Mouse (Mus musculus) midbrain, embryonic 12.5 days (tissue): ENCODE data around the gene Olfr97. TPM values are rescaled to one million over a fixed set of nuclear protein-coding genes. Genes with fewer than 3 reads are reported as not detected.

ENCODE experiments used
- ATAC-seq: fragments of 200-750 bp; cut with Nextera tagmentation; 2 replicates; pipeline ENCODE4 v1.8.0; 2017; ENCODE audit warnings: low read depth, moderate TSS enrichment, moderate library complexity; ENCODE audit not compliant: low FRiP score
- H3K27ac ChIP-seq: fragments of 300-500 bp; sonication (generic); replicated peaks from 2 replicates; pipeline ENCODE4 v1.5.1; 2016; ENCODE audit warnings: mild to moderate bottlenecking
- H3K27me3 ChIP-seq: fragments of 300-500 bp; sonication (generic); 2 replicates; pipeline ENCODE4 v1.6.1; 2016; ENCODE audit warnings: mild to moderate bottlenecking
- H3K36me3 ChIP-seq: fragments of 300-500 bp; sonication (generic); 2 replicates; pipeline ENCODE4 v1.6.1; 2016
- H3K4me1 ChIP-seq: fragments of 300-500 bp; sonication (generic); 2 replicates; pipeline ENCODE4 v1.6.1; 2016
- H3K4me2 ChIP-seq: fragments of 300-500 bp; sonication (generic); replicated peaks from 2 replicates; pipeline ENCODE4 v1.6.1; 2016; ENCODE audit warnings: mild to moderate bottlenecking, moderate library complexity
- H3K4me3 ChIP-seq: fragments of 300-500 bp; sonication (generic); 2 replicates; pipeline ENCODE4 v1.5.1; 2016; ENCODE audit warnings: mild to moderate bottlenecking
- H3K9ac ChIP-seq: fragments of 300-500 bp; sonication (generic); replicated peaks from 2 replicates; pipeline ENCODE4 v1.6.1; 2016; ENCODE audit warnings: mild to moderate bottlenecking, moderate library complexity
- H3K9me3 ChIP-seq: fragments of 300-500 bp; sonication (generic); 2 replicates; pipeline ENCODE4 v1.6.1; 2016; ENCODE audit warnings: mild to moderate bottlenecking
- WGBS: fragments of 180-500 bp; shearing (Covaris S2); methylation state at CpG from one replicate; pipeline ENCODE4 v1.1.7; 2016; 5-methylcytosine and 5-hydroxymethylcytosine counted together
- polyA plus RNA-seq: library from polyadenylated mRNA; unstranded; fragments of >200 nt; fragmentation: Nextera tagmentation; extraction: Ambion mirVana; gene quantifications from 2 replicates; pipeline ENCODE4 v1.2.1, GENCODE M21; 2016

Olfr97 gene
- polyA plus RNA-seq, 1 experiment from 2014 or later, result not detected

GRCm38 (mm10) chr17:37193032-37193431 is 44.1 kb downstream of the Olfr97 start:
- no peak for ATAC-seq
- no peaks in the 10 kb centered on the region for H3K9me3 ChIP-seq
- peaks cover 30% of the 10 kb centered on the region for H3K27me3 ChIP-seq
- H3K36me3 ChIP-seq, result no peaks in the 10 kb centered on the region
- no peak overlapping the region for H3K4me3 ChIP-seq
- H3K4me2 ChIP-seq, result no peak overlapping the region
- H3K27ac ChIP-seq, result no peak overlapping the region
- no peak overlapping the region for H3K9ac ChIP-seq
- H3K4me1 ChIP-seq, result peaks cover 8% of the 10 kb centered on the region

GRCm38 (mm10) chr17:37190711-37191110 is 46.4 kb downstream of the Olfr97 start:
- Histone ChIP-seq H3K4me1 (no peaks in the 10 kb centered on the region), H3K36me3 (no peaks in the 10 kb centered on the region), H3K27me3 (peaks cover 9% of the 10 kb centered on the region; the same call in 1 of the 2 replicates), H3K9ac (no peak overlapping the region), H3K4me3 (no peak overlapping the region), H3K4me2 (no peak overlapping the region), H3K9me3 (no peaks in the 10 kb centered on the region), H3K27ac (no peak overlapping the region)
- no peak for ATAC-seq
- WGBS, result 30% methylated on average over 2 of the region's 2 CpGs

GRCm38 (mm10) chr17:37185474-37185873 is 51.7 kb downstream of the Olfr97 start:
- H3K4me3 ChIP-seq, result no peak overlapping the region
- H3K4me2 ChIP-seq, result no peak overlapping the region
- H3K9ac ChIP-seq, result no peak overlapping the region
- no peaks in the 10 kb centered on the region for H3K36me3 ChIP-seq
- H3K9me3 ChIP-seq, result no peaks in the 10 kb centered on the region
- WGBS, result 54% methylated on average over 6 of the region's 6 CpGs
- H3K27me3 ChIP-seq, result no peaks in the 10 kb centered on the region
- no peaks in the 10 kb centered on the region for H3K4me1 ChIP-seq
- ATAC-seq, result no peak
- no peak overlapping the region for H3K27ac ChIP-seq

Other genes with a start within 250 kb of the Olfr97 start
- 2.4 and 2.9 TPM in 2 replicates for gene H2-M5, start 247.8 kb downstream of the Olfr97 start, polyA plus RNA-seq
- gene Zfp57, start 236.2 kb downstream of the Olfr97 start, polyA plus RNA-seq, result 175 and 190 TPM in 2 replicates
- gene Mog, start 213.9 kb downstream of the Olfr97 start, polyA plus RNA-seq, result 0.68 and 0.96 TPM in 2 replicates
- 33.4 and 35.9 TPM in 2 replicates for gene Gabbr1, start 191.4 kb downstream of the Olfr97 start, polyA plus RNA-seq
- 0.14 TPM in 1 of 2 replicates, not detected in the other for gene Olfr90, start 148.8 kb downstream of the Olfr97 start, polyA plus RNA-seq
- not detected in 2 replicates for gene Olfr91, start 139.1 kb downstream of the Olfr97 start, polyA plus RNA-seq
- not detected in 2 replicates for gene Olfr92, start 117.2 kb downstream of the Olfr97 start, polyA plus RNA-seq
- not detected in 2 replicates for gene Olfr93, start 75.8 kb downstream of the Olfr97 start, polyA plus RNA-seq
- not detected in 2 replicates for gene Ubd, start 43.4 kb downstream of the Olfr97 start, polyA plus RNA-seq
- not detected in 2 replicates for gene Olfr94, start 36.3 kb downstream of the Olfr97 start, polyA plus RNA-seq
- not detected in 2 replicates for gene Olfr95, start 24.2 kb downstream of the Olfr97 start, polyA plus RNA-seq
- gene Olfr96, start 17.2 kb downstream of the Olfr97 start, polyA plus RNA-seq, result not detected in 2 replicates
- gene Olfr98, start 26.4 kb upstream of the Olfr97 start, polyA plus RNA-seq, result not detected in 2 replicates
- 0.99 and 1.6 TPM in 2 replicates for gene H2-M3, start 32.9 kb upstream of the Olfr97 start, polyA plus RNA-seq
- gene Olfr99, start 46.1 kb upstream of the Olfr97 start, polyA plus RNA-seq, result not detected in 2 replicates
- gene Olfr101, start 67.0 kb upstream of the Olfr97 start, polyA plus RNA-seq, result not detected in 2 replicates
- gene Olfr102, start 79.7 kb upstream of the Olfr97 start, polyA plus RNA-seq, result not detected in 2 replicates
- gene Olfr103, start 102.4 kb upstream of the Olfr97 start, polyA plus RNA-seq, result not detected in 2 replicates
- not detected in 2 replicates for gene Olfr104-ps, start 122.3 kb upstream of the Olfr97 start, polyA plus RNA-seq
- gene Olfr105-ps, start 141.7 kb upstream of the Olfr97 start, polyA plus RNA-seq, result not detected in 2 replicates
- gene Olfr106-ps, start 153.1 kb upstream of the Olfr97 start, polyA plus RNA-seq, result not detected in 2 replicates
- not detected in 2 replicates for gene Olfr107, start 161.9 kb upstream of the Olfr97 start, polyA plus RNA-seq
- not detected in 2 replicates for gene Olfr108, start 208.2 kb upstream of the Olfr97 start, polyA plus RNA-seq
- not detected in 2 replicates for gene Olfr109, start 221.6 kb upstream of the Olfr97 start, polyA plus RNA-seq
- not detected in 2 replicates for gene H2-M2, start 246.2 kb upstream of the Olfr97 start, polyA plus RNA-seq